In genomic region chr8:102738961-102739487, GRCm38 (mm10) we compare ENCODE assay signal across 10 mouse cellular contexts. TPM values are rescaled to one million over a fixed set of nuclear protein-coding genes. Genes with fewer than 3 reads are reported as not detected.
DNase-seq lines count a peak whose midpoint lies in the region; ATAC-seq and TF ChIP-seq lines count a peak whose summit lies in the region.
"Had no signal": no experiment of that assay in that cellular context is flagged by ENCODE, and none has a peak within 500 bp of the region (broad histone marks: within the 10 kb centered on the region; RNA-seq: fewer than 3 reads in every experiment).

No protein-coding gene starts in this region.

- no peaks in the 10 kb centered on the region for H3K4me1 ChIP-seq in lung, embryonic 14.5 days (ENCODE audit: insufficient read depth)
- H3K4me1 ChIP-seq in forebrain, embryonic 15.5 days, result peaks cover 22% of the 10 kb centered on the region
- H3K4me1 ChIP-seq in kidney, embryonic 14.5 days (ENCODE audit: control insufficient read depth, insufficient read depth, low read length), result peaks cover 6% of the 10 kb centered on the region; the same call in 1 of the 2 replicates
- H3K4me1 ChIP-seq: liver, embryonic 13.5 days had no signal

- H3K36me3 ChIP-seq in lung, embryonic 14.5 days (ENCODE audit: insufficient read depth), result peaks cover 32% of the 10 kb centered on the region
- H3K36me3 ChIP-seq in forebrain, embryonic 15.5 days, result no peaks in the 10 kb centered on the region
- peaks cover 14% of the 10 kb centered on the region; the same call in 1 of the 2 replicates for H3K36me3 ChIP-seq in kidney, embryonic 14.5 days (ENCODE audit: control insufficient read depth, insufficient read depth, low read length)
- H3K36me3 ChIP-seq: liver, embryonic 13.5 days had no signal

- H3K4me3 ChIP-seq in lung, embryonic 14.5 days (ENCODE audit: low read depth, low read length), result no peak overlapping the region
- no peak overlapping the region for H3K4me3 ChIP-seq in forebrain, embryonic 15.5 days
- H3K4me3 ChIP-seq in kidney, embryonic 14.5 days (ENCODE audit: low read length), result no peak overlapping the region
- H3K4me3 ChIP-seq: embryonic facial prominence, embryonic 15.5 days; liver, embryonic 13.5 days had no signal

- H3K27ac ChIP-seq in lung, embryonic 14.5 days (ENCODE audit: low read depth), result no peak overlapping the region
- H3K27ac ChIP-seq in forebrain, embryonic 15.5 days (replicated peaks), result peak overlapping the region; percentile 77
- no peak overlapping the region for H3K27ac ChIP-seq in kidney, embryonic 14.5 days (ENCODE audit: low read depth, low read length)
- H3K27ac ChIP-seq: embryonic facial prominence, embryonic 15.5 days; liver, embryonic 13.5 days had no signal

- WGBS in lung, embryonic 14.5 days, result 78% methylated on average over 7 of the region's 7 CpGs
- WGBS in forebrain, embryonic 15.5 days, result 23% methylated on average over 7 of the region's 7 CpGs
- 83% methylated on average over 7 of the region's 7 CpGs for WGBS in kidney, embryonic 14.5 days

- no peak for TF ChIP-seq CTCF in lung, embryonic 14.5 days (IDR thresholded peaks at IDR 0.05; ENCODE audit: low read depth)

- H3K4me2 ChIP-seq in lung, embryonic 14.5 days, result no peak overlapping the region
- H3K4me2 ChIP-seq in forebrain, embryonic 15.5 days (replicated peaks), result peak overlapping the region; percentile 11; the same call in 1 of the 2 replicates
- no peak overlapping the region for H3K4me2 ChIP-seq in kidney, embryonic 14.5 days (replicated peaks; ENCODE audit: low read depth, low read length)
- H3K4me2 ChIP-seq: embryonic facial prominence, embryonic 15.5 days; liver, embryonic 13.5 days had no signal

- H3K27me3 ChIP-seq in lung, embryonic 14.5 days (ENCODE audit: insufficient read depth, low read length), result no peaks in the 10 kb centered on the region
- H3K27me3 ChIP-seq in forebrain, embryonic 15.5 days, result no peaks in the 10 kb centered on the region
- no peaks in the 10 kb centered on the region for H3K27me3 ChIP-seq in kidney, embryonic 14.5 days (ENCODE audit: control insufficient read depth, insufficient read depth, low read length)
- H3K27me3 ChIP-seq: embryonic facial prominence, embryonic 15.5 days; liver, embryonic 13.5 days had no signal

- 0 out of 2 replicates have a peak, but pooled peaks have one; percentile 19 for ATAC-seq in lung, embryonic 14.5 days (ENCODE audit: insufficient read depth)
- peak; percentile 94 for ATAC-seq in forebrain, embryonic 15.5 days (replicated peaks)
- no peak for ATAC-seq in kidney, embryonic 14.5 days (ENCODE audit: low FRiP score, low TSS enrichment)

- no peak overlapping the region for H3K9ac ChIP-seq in lung, embryonic 14.5 days
- H3K9ac ChIP-seq in forebrain, embryonic 15.5 days (replicated peaks), result no peak overlapping the region
- H3K9ac ChIP-seq in kidney, embryonic 14.5 days (ENCODE audit: low read depth, low read length), result no peak overlapping the region
- H3K9ac ChIP-seq: embryonic facial prominence, embryonic 15.5 days; liver, embryonic 13.5 days had no signal

- no peak for DNase-seq in lung, embryonic 14.5 days
- no peak for DNase-seq in lung, adult 18-20 months
- peak; percentile 38 to 40 for DNase-seq in layer of hippocampus, postnatal 25 days (ENCODE audit: extremely low spot score in 1 of 2, low spot score in 1 of 2)
- DNase-seq in retina, postnatal 7 days (ENCODE audit: low read depth, low spot score), result peak; percentile 13
- no peak for DNase-seq in kidney, adult 9 months
- no peak for DNase-seq in lung, postnatal 14 days
- DNase-seq: liver, embryonic 13.5 days had no signal

- H3K9me3 ChIP-seq in lung, embryonic 14.5 days (ENCODE audit: low read depth, low read length), result no peaks in the 10 kb centered on the region
- no peaks in the 10 kb centered on the region for H3K9me3 ChIP-seq in forebrain, embryonic 15.5 days
- H3K9me3 ChIP-seq in kidney, embryonic 14.5 days (ENCODE audit: control insufficient read depth, low read length), result no peaks in the 10 kb centered on the region
- H3K9me3 ChIP-seq: embryonic facial prominence, embryonic 15.5 days; liver, embryonic 13.5 days had no signal

RNA-seq across cellular contexts. Expression of gene Cdh11, which starts 46.4 kb away (rescaled TPM):
- polyA plus RNA-seq in lung, embryonic 14.5 days (2014; fragmentation: Nextera tagmentation; extraction: Ambion mirVana), result 249 and 263 TPM in 2 replicates
- 29.5 and 30.5 TPM in 2 replicates for polyA plus RNA-seq in forebrain, embryonic 15.5 days (2015; fragmentation: Nextera tagmentation; extraction: Ambion mirVana)
- 10 to 100 TPM; 80.6 to 89.3 TPM for total RNA-seq in layer of hippocampus, postnatal 25 days (2021)
- polyA plus RNA-seq in kidney, embryonic 14.5 days (2014; fragmentation: Nextera tagmentation; extraction: Ambion mirVana), result 79.1 and 176 TPM in 2 replicates

Comparison
In these comparisons a context has a peak if more than half of its experiments do, and no peak if none do; other contexts are left out.
1. DNase-seq: peak in layer of hippocampus, postnatal 25 days (2 of 2) and retina, postnatal 7 days (single experiment); none in lung, embryonic 14.5 days (single experiment), lung, adult 18-20 months (0 of 2), kidney, adult 9 months (single experiment) and lung, postnatal 14 days (single experiment).